Mouse (Mus musculus): ENCODE results near the gene Cd40lg.

DNA sequence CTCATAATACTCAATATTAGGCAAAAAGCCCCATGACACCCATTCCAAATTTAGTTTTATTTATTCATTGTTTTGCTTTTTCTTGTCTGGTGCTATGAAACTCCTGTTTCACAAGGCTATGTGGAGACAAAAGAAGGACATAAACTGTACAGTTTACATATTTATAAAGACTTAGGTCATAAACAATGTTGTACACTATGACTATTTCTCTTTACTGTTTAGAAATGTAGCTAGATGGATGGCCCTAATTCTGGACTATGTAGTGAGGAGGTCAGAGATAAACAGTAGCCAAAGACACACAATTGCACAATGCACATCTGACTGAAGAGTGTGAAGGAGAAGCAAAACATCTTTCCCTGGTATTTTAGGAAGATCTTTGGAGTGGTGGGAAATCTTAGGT lies 40.7 kb upstream of the Cd40lg start:
- TF ChIP-seq CTCF (conservative IDR thresholded peaks at IDR 0.05; ENCODE audit: low read length) (no peak), NANOG (IDR thresholded peaks at IDR 0.05; ENCODE audit: borderline replicate concordance, low read length) (no peak), POU5F1 (IDR thresholded peaks at IDR 0.05; ENCODE audit: borderline replicate concordance, low read length) (no peak)
